Comparison of ENCODE assay signal across 15 mouse cellular contexts in genomic region chr5:134891552-134891951, GRCm38 (mm10). TPM values are rescaled to one million over a fixed set of nuclear protein-coding genes. Genes with fewer than 3 reads are reported as not detected.
DNase-seq lines count a peak whose midpoint lies in the region; ATAC-seq and TF ChIP-seq lines count a peak whose summit lies in the region.
"Had no signal": no experiment of that assay in that cellular context is flagged by ENCODE, and none has a peak within 500 bp of the region (broad histone marks: within the 10 kb centered on the region; RNA-seq: fewer than 3 reads in every experiment).

No protein-coding gene starts in this region.

- no peaks in the 10 kb centered on the region for H3K36me3 ChIP-seq in heart, embryonic 15.5 days
- no peaks in the 10 kb centered on the region for H3K36me3 ChIP-seq in stomach, postnatal 0 days (ENCODE audit: control insufficient read depth, insufficient read depth, low read length)

- H3K4me1 ChIP-seq in heart, embryonic 15.5 days (replicated peaks): no peaks in the 10 kb centered on the region
- no peaks in the 10 kb centered on the region for H3K4me1 ChIP-seq in stomach, postnatal 0 days (replicated peaks; ENCODE audit: control insufficient read depth, insufficient read depth)

- no peaks in the 10 kb centered on the region for H3K9me3 ChIP-seq in heart, embryonic 15.5 days (replicated peaks)
- no peaks in the 10 kb centered on the region for H3K9me3 ChIP-seq in stomach, postnatal 0 days (ENCODE audit: control insufficient read depth, low read length)

- TF ChIP-seq CTCF in left cerebral cortex, adult 2 months (IDR thresholded peaks at IDR 0.05): no peak
- no peak for TF ChIP-seq CTCF in stomach, postnatal 0 days (IDR thresholded peaks at IDR 0.05; ENCODE audit: low read depth)

- TF ChIP-seq EP300 in stomach, postnatal 0 days (optimal IDR thresholded peaks at IDR 0.05): no peak

- no peak overlapping the region for H3K9ac ChIP-seq in heart, embryonic 15.5 days
- H3K9ac ChIP-seq in stomach, postnatal 0 days (ENCODE audit: low read length): no peak overlapping the region

- intact Hi-C loops in left cerebral cortex, adult 2 months (cut with DNase I): loop anchor here (10.0 kb wide), 1 partner anchor 393 kb away; no protein-coding TSS in a partner anchor
- intact Hi-C loops in left cerebral cortex, postnatal 36 days (cut with DNase I): loop anchor here (10.0 kb wide), 1 partner anchor 397 kb away; no protein-coding TSS in a partner anchor
- intact Hi-C loops in left cerebral cortex, postnatal 25 days (cut with DNase I): no loop called here

- no peak overlapping the region for H3K4me3 ChIP-seq in left cerebral cortex, adult 2 months
- no peak overlapping the region for H3K4me3 ChIP-seq in heart, embryonic 15.5 days
- no peak overlapping the region for H3K4me3 ChIP-seq in stomach, postnatal 0 days (ENCODE audit: low read depth, low read length)
- H3K4me3 ChIP-seq: erythroblast, embryonic 14.5 days had no signal

- peak; percentile 41; the same call in 1 of the 2 replicates for ATAC-seq in heart, embryonic 15.5 days (replicated peaks; ENCODE audit: insufficient number of reproducible peaks, insufficient read depth, low FRiP score, low read depth)
- ATAC-seq in stomach, postnatal 0 days (ENCODE audit: low FRiP score, low TSS enrichment): peak; percentile 20; the same call in 1 of the 2 replicates
- ATAC-seq: CD4-positive, CD25-positive, alpha-beta regulatory T cell, adult 4 months had no signal

- no peak for DNase-seq in left cerebral cortex, adult 2 months (ENCODE audit: extremely low spot score in 1 of 2, low spot score in 2 of 2)
- no peak for DNase-seq in left cerebral cortex, postnatal 36 days (ENCODE audit: low spot score in 2 of 2)
- peak; percentile 21 to 71 for DNase-seq in kidney, postnatal 25 days
- DNase-seq in stomach, postnatal 0 days (ENCODE audit: low spot score): no peak
- no peak for DNase-seq in layer of hippocampus, postnatal 14 days (ENCODE audit: low spot score in 2 of 2)
- no peak for DNase-seq in testis, postnatal 10 days (ENCODE audit: low spot score)
- no peak for DNase-seq in left cerebral cortex, postnatal 25 days (ENCODE audit: low spot score in 2 of 2)
- DNase-seq: adrenal gland, postnatal 36 days; cerebellum, adult 2 months had no signal

- no peaks in the 10 kb centered on the region; the same call in 1 of the 2 replicates for H3K27me3 ChIP-seq in heart, embryonic 15.5 days
- H3K27me3 ChIP-seq in stomach, postnatal 0 days (ENCODE audit: control insufficient read depth, insufficient read depth, low read length): no peaks in the 10 kb centered on the region

- H3K4me2 ChIP-seq in heart, embryonic 15.5 days: no peak overlapping the region
- H3K4me2 ChIP-seq in stomach, postnatal 0 days (replicated peaks; ENCODE audit: low read depth): no peak overlapping the region

- H3K27ac ChIP-seq in left cerebral cortex, adult 2 months: peak overlapping the region; percentile 53
- H3K27ac ChIP-seq in heart, embryonic 15.5 days: peak overlapping the region; percentile 63
- H3K27ac ChIP-seq in stomach, postnatal 0 days (replicated peaks): peak overlapping the region; percentile 36; the same call in 1 of the 2 replicates

- WGBS in heart, embryonic 15.5 days: 72% methylated on average over 8 of the region's 8 CpGs
- WGBS in stomach, postnatal 0 days: 62% methylated on average over 8 of the region's 8 CpGs

RNA-seq across cellular contexts. Expression of gene Tmem270, which starts 15.0 kb away (rescaled TPM):
- total RNA-seq in left cerebral cortex, adult 2 months (2021): not detected
- not detected for total RNA-seq in left cerebral cortex, postnatal 36 days (2021)
- not detected in 2 replicates for polyA plus RNA-seq in heart, embryonic 15.5 days (2015; fragmentation: Nextera tagmentation; extraction: Ambion mirVana)
- polyA plus RNA-seq in stomach, postnatal 0 days (2015; fragmentation: Nextera tagmentation; extraction: Ambion mirVana): not detected in 2 replicates
- total RNA-seq in layer of hippocampus, postnatal 14 days (2021): not detected
- not detected for total RNA-seq in left cerebral cortex, postnatal 25 days (2021)
- total RNA-seq: adrenal gland, postnatal 36 days; gastrocnemius, adult 8-10 months; left cerebral cortex, adult 8-10 months had no signal
- polyA plus RNA-seq: CD4-positive, CD25-positive, alpha-beta regulatory T cell, adult 4 months; cerebellum, adult 2 months; intestine, embryonic 14.5 days had no signal

RNA-seq across cellular contexts. Expression of gene Cldn13, which starts 23.8 kb away (rescaled TPM):
- not detected for total RNA-seq in left cerebral cortex, adult 2 months (2021)
- total RNA-seq in left cerebral cortex, postnatal 36 days (2021): not detected
- polyA plus RNA-seq in heart, embryonic 15.5 days (2015; fragmentation: Nextera tagmentation; extraction: Ambion mirVana): 0.43 and 1.9 TPM in 2 replicates
- polyA plus RNA-seq in stomach, postnatal 0 days (2015; fragmentation: Nextera tagmentation; extraction: Ambion mirVana): 0.24 and 0.29 TPM in 2 replicates
- total RNA-seq in layer of hippocampus, postnatal 14 days (2021): not detected
- not detected for total RNA-seq in left cerebral cortex, postnatal 25 days (2021)
- total RNA-seq: adrenal gland, postnatal 36 days; gastrocnemius, adult 8-10 months; left cerebral cortex, adult 8-10 months had no signal
- polyA plus RNA-seq: CD4-positive, CD25-positive, alpha-beta regulatory T cell, adult 4 months; cerebellum, adult 2 months had no signal

RNA-seq across cellular contexts. Expression of gene Mettl27, which starts 40.6 kb away (rescaled TPM):
- total RNA-seq in left cerebral cortex, adult 2 months (2021): 1 to 10 TPM; 7.5 to 9.3 TPM
- 10 to 100 TPM in 1 of 2 experiments, 1 to 10 TPM in 1; 9.6 to 10.9 TPM for total RNA-seq in left cerebral cortex, postnatal 36 days (2021)
- polyA plus RNA-seq in heart, embryonic 15.5 days (2015; fragmentation: Nextera tagmentation; extraction: Ambion mirVana): 6.6 and 11.7 TPM in 2 replicates
- 9.4 and 10.2 TPM in 2 replicates for polyA plus RNA-seq in stomach, postnatal 0 days (2015; fragmentation: Nextera tagmentation; extraction: Ambion mirVana)
- total RNA-seq in layer of hippocampus, postnatal 14 days (2021): 10 to 100 TPM; 14.6 to 16.5 TPM
- 1 to 10 TPM; 9.0 to 9.8 TPM for total RNA-seq in left cerebral cortex, postnatal 25 days (2021)

RNA-seq across cellular contexts. Expression of gene Cldn4, which starts 55.2 kb away (rescaled TPM):
- total RNA-seq in left cerebral cortex, adult 2 months (2021): not detected
- total RNA-seq in left cerebral cortex, postnatal 36 days (2021): not detected
- 1.1 and 4.2 TPM in 2 replicates for polyA plus RNA-seq in heart, embryonic 15.5 days (2015; fragmentation: Nextera tagmentation; extraction: Ambion mirVana)
- polyA plus RNA-seq in stomach, postnatal 0 days (2015; fragmentation: Nextera tagmentation; extraction: Ambion mirVana): 43.8 and 51.6 TPM in 2 replicates
- not detected for total RNA-seq in layer of hippocampus, postnatal 14 days (2021)
- not detected for total RNA-seq in left cerebral cortex, postnatal 25 days (2021)
- total RNA-seq: adrenal gland, postnatal 36 days; gastrocnemius, adult 8-10 months; left cerebral cortex, adult 8-10 months had no signal
- polyA plus RNA-seq: erythroblast, embryonic 14.5 days had no signal

Comparison
In these comparisons a context has a peak if more than half of its experiments do, and no peak if none do; other contexts are left out.
1. DNase-seq: peak in kidney, postnatal 25 days (2 of 2); none in left cerebral cortex, adult 2 months (0 of 2), left cerebral cortex, postnatal 36 days (0 of 2), stomach, postnatal 0 days (single experiment), layer of hippocampus, postnatal 14 days (0 of 2), testis, postnatal 10 days (single experiment) and left cerebral cortex, postnatal 25 days (0 of 2).
2. Peak in every context shown above with its lines, with median percentiles within 50 percentile points of each other: H3K27ac ChIP-seq.